Mouse (Mus musculus): ENCODE results near the gene Arl6ip1.

GRCm38 (mm10) chr7:118115877-118116568, 13.4 kb downstream of the Arl6ip1 start, which contains the start of gene Rps15a:
- TF ChIP-seq CTCF (IDR thresholded peaks at IDR 0.05; ENCODE audit: low read depth, low read length) (no peak), TAL1 (conservative IDR thresholded peaks at IDR 0.05; ENCODE audit: low read depth, low read length) (no peak), GATA1 (IDR thresholded peaks at IDR 0.05; ENCODE audit: borderline replicate concordance, low read length) (no peak), POLR2AphosphoS5 (IDR thresholded peaks at IDR 0.05; ENCODE audit: insufficient replicate concordance, low read depth, low read length) (peak; percentile 33; the same call in 1 of the 2 replicates)

Measured in G1E (cell line).